Mouse (Mus musculus) neural tube, embryonic 14.5 days (tissue): ENCODE results near the gene Sbf2. TPM values are rescaled to one million over a fixed set of nuclear protein-coding genes. Genes with fewer than 3 reads are reported as not detected.

Experiments used
- ATAC-seq: fragments of 200-750 bp; cut with Nextera tagmentation; 2 replicates; pipeline ENCODE4 v1.8.0; 2017; ENCODE audit warnings: low read depth, mild to moderate bottlenecking, moderate TSS enrichment, moderate library complexity
- H3K27ac ChIP-seq: fragments of 300-500 bp; sonication (generic); 2 replicates; pipeline ENCODE4 v1.5.1; 2014; ENCODE audit warnings: low read depth, mild to moderate bottlenecking, control low read depth, low read length, moderate library complexity, mixed read lengths
- H3K27me3 ChIP-seq: fragments of 300-500 bp; sonication (generic); 2 replicates; pipeline ENCODE4 v1.6.1; 2014; ENCODE audit warnings: low read length; ENCODE audit not compliant: control insufficient read depth, insufficient read depth
- H3K36me3 ChIP-seq: fragments of 300-500 bp; sonication (generic); 2 replicates; pipeline ENCODE4 v1.6.1; 2014; ENCODE audit warnings: low read length, mixed read lengths; ENCODE audit not compliant: control insufficient read depth, insufficient read depth
- H3K4me1 ChIP-seq: fragments of 300-500 bp; sonication (generic); 2 replicates; pipeline ENCODE4 v1.6.1; 2014; ENCODE audit warnings: low read length; ENCODE audit not compliant: control insufficient read depth, insufficient read depth
- H3K4me2 ChIP-seq: fragments of 300-500 bp; sonication (generic); 2 replicates; pipeline ENCODE4 v1.6.1; 2014; ENCODE audit warnings: mild to moderate bottlenecking, low read depth, low read length, control low read depth
- H3K4me3 ChIP-seq: fragments of 300-500 bp; sonication (generic); 2 replicates; pipeline ENCODE4 v1.5.1; 2014; ENCODE audit warnings: low read depth, low read length, control low read depth, mixed read lengths
- H3K9ac ChIP-seq: fragments of 300-500 bp; sonication (generic); replicated peaks from 2 replicates; pipeline ENCODE4 v1.6.1; 2014; ENCODE audit warnings: low read depth, mild to moderate bottlenecking, control low read depth, low read length, mixed read lengths
- H3K9me3 ChIP-seq: fragments of 300-500 bp; sonication (generic); 2 replicates; pipeline ENCODE4 v1.6.1; 2016; ENCODE audit warnings: low read length; ENCODE audit not compliant: control insufficient read depth
- WGBS: fragments of 180-500 bp; shearing (Covaris S2); extraction: QIAGEN DNeasy Blood & Tissue Kit; methylation state at CpG from one replicate; pipeline ENCODE4 v1.1.7; 2014; 5-methylcytosine and 5-hydroxymethylcytosine counted together
- polyA plus RNA-seq: library from polyadenylated mRNA; unstranded; fragments of >200 nt; fragmentation: Nextera tagmentation; extraction: Ambion mirVana; gene quantifications from 2 replicates; pipeline ENCODE4 v1.2.1, GENCODE M21; 2014

Sbf2 gene
- polyA plus RNA-seq, 1 experiment from 2014 or later: 83.1 TPM

DNA sequence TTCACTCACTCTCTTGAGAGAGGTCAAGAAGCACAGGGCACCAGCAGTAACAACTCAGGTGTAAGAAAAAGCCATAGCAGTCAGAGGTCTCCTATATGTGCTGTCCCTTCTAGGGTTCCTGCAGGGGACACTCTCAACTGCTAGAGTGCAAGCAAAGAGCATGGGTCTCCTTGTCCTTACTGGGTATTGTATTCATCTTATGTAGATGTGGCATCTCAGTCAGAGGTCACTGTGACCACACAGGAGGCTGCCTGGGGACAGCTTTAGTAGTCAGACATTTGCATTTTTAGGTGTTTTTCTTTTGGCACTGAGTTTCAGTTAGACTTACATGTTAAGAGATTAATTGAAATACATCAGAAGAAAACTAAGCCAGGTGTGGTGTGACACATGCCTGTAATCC, 347.7 kb downstream of the Sbf2 start:
- H3K4me2 ChIP-seq: no peak overlapping the region
- no peaks in the 10 kb centered on the region for H3K36me3 ChIP-seq
- H3K4me3 ChIP-seq: no peak overlapping the region
- no peaks in the 10 kb centered on the region for H3K27me3 ChIP-seq
- H3K9ac ChIP-seq: no peak overlapping the region
- no peaks in the 10 kb centered on the region for H3K9me3 ChIP-seq
- H3K27ac ChIP-seq: no peak overlapping the region
- no peaks in the 10 kb centered on the region for H3K4me1 ChIP-seq
- ATAC-seq: no peak

DNA sequence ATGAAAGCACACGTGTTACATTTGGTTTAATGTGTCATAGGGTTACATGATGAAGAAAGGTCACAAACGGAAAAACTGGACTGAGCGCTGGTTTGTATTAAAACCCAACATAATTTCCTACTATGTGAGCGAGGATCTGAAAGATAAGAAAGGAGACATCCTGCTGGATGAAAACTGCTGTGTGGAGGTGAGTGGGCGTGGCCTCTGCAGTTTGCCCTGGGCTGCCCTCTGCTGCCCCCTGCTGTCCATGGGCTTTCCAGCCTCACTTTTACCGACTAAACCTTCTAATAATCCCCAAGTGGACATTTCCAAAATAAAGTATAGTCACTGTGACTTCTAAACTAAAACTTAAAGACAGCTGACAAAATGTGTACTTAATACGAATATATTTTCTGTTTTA, 348.9 kb downstream of the Sbf2 start:
- Histone ChIP-seq H3K4me3 (no peak overlapping the region), H3K36me3 (no peaks in the 10 kb centered on the region), H3K27ac (no peak overlapping the region), H3K4me2 (no peak overlapping the region), H3K9me3 (no peaks in the 10 kb centered on the region), H3K9ac (no peak overlapping the region), H3K27me3 (no peaks in the 10 kb centered on the region), H3K4me1 (no peaks in the 10 kb centered on the region)
- no peak for ATAC-seq
- WGBS: 35% methylated on average over 7 of the region's 7 CpGs

DNA sequence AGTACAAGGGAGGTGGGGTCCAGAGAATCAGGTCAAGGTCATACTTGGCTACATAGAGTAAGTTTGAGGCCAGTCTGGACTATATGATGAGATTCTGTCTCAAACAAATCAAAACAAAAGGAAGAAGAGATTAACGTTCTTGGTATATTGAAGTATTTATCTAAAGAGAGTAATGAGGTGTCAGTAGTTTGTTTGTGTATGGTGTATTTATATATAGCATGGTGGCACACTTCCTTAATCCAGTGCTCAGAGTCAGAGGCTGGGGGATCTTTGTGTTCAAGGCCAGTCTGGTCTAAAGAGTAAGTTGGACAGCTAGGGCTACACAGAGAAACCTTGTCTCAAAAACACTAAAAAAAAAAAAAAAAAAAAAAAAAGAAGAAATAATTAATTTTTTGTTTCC, 351.2 kb downstream of the Sbf2 start:
- Histone ChIP-seq H3K4me1 (no peaks in the 10 kb centered on the region), H3K4me3 (no peak overlapping the region), H3K27me3 (no peaks in the 10 kb centered on the region), H3K4me2 (no peak overlapping the region), H3K9me3 (no peaks in the 10 kb centered on the region), H3K9ac (no peak overlapping the region), H3K36me3 (no peaks in the 10 kb centered on the region), H3K27ac (no peak overlapping the region)
- ATAC-seq: no peak
- 83% methylated on average over 1 of the region's 1 CpGs for WGBS

DNA sequence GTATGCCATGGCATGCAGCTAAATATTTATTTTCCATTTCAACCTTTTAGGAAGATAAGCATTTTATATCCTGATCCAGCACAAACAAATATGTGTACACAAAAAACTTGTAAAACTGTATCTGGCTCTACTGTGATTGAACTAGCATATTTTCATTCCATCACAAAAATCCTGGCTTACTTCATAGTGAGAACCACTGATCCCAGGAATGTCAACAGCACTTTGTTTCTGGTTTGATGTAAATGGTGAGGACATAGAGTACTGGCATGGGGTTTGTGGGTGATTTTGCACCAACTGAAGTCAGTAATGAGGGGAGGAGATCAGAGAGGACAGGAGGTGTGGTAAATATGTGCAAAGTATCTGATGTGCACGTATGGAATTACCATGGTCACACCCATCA, 352.1 kb downstream of the Sbf2 start:
- no peaks in the 10 kb centered on the region for H3K36me3 ChIP-seq
- H3K27me3 ChIP-seq: no peaks in the 10 kb centered on the region
- no peak overlapping the region for H3K9ac ChIP-seq
- no peaks in the 10 kb centered on the region for H3K9me3 ChIP-seq
- H3K4me2 ChIP-seq: no peak overlapping the region
- H3K4me1 ChIP-seq: no peaks in the 10 kb centered on the region
- H3K4me3 ChIP-seq: no peak overlapping the region
- whole genome bisulfite sequencing: 69% methylated on average over 1 of the region's 1 CpGs
- H3K27ac ChIP-seq: no peak overlapping the region
- no peak for ATAC-seq

DNA sequence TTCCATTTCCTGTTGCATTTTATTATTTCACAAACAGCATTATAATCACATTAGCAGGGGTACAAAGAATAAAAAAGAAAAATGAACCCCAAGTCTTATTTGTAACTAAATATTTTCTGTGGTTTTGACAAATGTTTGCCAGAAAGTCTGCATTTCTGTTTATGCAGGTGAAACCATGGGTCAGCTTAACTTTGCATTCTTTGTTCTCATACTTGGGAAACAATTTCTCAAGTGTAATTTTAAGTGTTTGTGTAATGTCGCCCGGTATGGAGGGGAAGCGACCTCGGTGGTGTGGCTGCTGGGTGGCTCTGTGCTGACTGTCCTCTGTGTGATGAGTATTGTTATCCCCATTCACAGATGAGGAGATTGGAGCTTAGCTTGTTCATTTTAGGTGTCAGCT, 352.9 kb downstream of the Sbf2 start:
- Histone ChIP-seq H3K9me3 (no peaks in the 10 kb centered on the region), H3K9ac (no peak overlapping the region), H3K36me3 (no peaks in the 10 kb centered on the region), H3K27ac (no peak overlapping the region), H3K4me2 (no peak overlapping the region), H3K4me1 (no peaks in the 10 kb centered on the region), H3K4me3 (no peak overlapping the region), H3K27me3 (no peaks in the 10 kb centered on the region)
- no peak for ATAC-seq
- WGBS: 86% methylated on average over 4 of the region's 4 CpGs

GRCm38 (mm10) chr7:110259966-110260711, 354.6 kb downstream of the Sbf2 start:
- Histone ChIP-seq H3K4me3 (no peak overlapping the region), H3K27ac (no peak overlapping the region), H3K27me3 (no peaks in the 10 kb centered on the region), H3K36me3 (no peaks in the 10 kb centered on the region), H3K9me3 (no peaks in the 10 kb centered on the region), H3K4me2 (no peak overlapping the region), H3K4me1 (no peaks in the 10 kb centered on the region), H3K9ac (no peak overlapping the region)
- 79% methylated on average over 4 of the region's 4 CpGs for WGBS
- ATAC-seq: no peak

GRCm38 (mm10) chr7:110258196-110258950, 356.3 kb downstream of the Sbf2 start:
- Histone ChIP-seq H3K27me3 (no peaks in the 10 kb centered on the region), H3K36me3 (no peaks in the 10 kb centered on the region), H3K9me3 (no peaks in the 10 kb centered on the region), H3K4me1 (no peaks in the 10 kb centered on the region), H3K9ac (no peak overlapping the region), H3K4me2 (no peak overlapping the region), H3K4me3 (no peak overlapping the region), H3K27ac (no peak overlapping the region)
- WGBS: 87% methylated on average over 11 of the region's 11 CpGs
- no peak for ATAC-seq

Other genes with a start within 250 kb of the Sbf2 start
- gene Adm, start 12.7 kb upstream of the Sbf2 start, polyA plus RNA-seq: 2.0 and 2.1 TPM in 2 replicates
- 9.1 and 10.9 TPM in 2 replicates for gene Ampd3, start 153.3 kb upstream of the Sbf2 start, polyA plus RNA-seq
- gene Rnf141, start 229.5 kb upstream of the Sbf2 start, polyA plus RNA-seq: 41.2 and 43.0 TPM in 2 replicates
- gene Lyve1, start 248.3 kb upstream of the Sbf2 start, polyA plus RNA-seq: 0.44 and 6.6 TPM in 2 replicates